Mouse (Mus musculus): Measurements from ENCODE around the gene Sema4g. TPM values are rescaled to one million over a fixed set of nuclear protein-coding genes. Genes with fewer than 3 reads are reported as not detected.

The Sema4g gene
- polyA plus RNA-seq, 1 experiment from 2014 or later = 11.3 TPM

GRCm38 (mm10) chr19:45007021-45007420, 18.1 kb downstream of the Sema4g start:
- Histone ChIP-seq H3K4me2 (ENCODE audit: low read depth, low read length) (peak overlapping the region; percentile 88), H3K4me3 (ENCODE audit: low read depth, low read length) (peak overlapping the region; percentile 95), H3K27ac (ENCODE audit: low read depth) (peak overlapping the region; percentile 66), H3K4me1 (ENCODE audit: insufficient read depth) (peaks cover 20% of the 10 kb centered on the region), H3K27me3 (ENCODE audit: insufficient read depth, low read length) (no peaks in the 10 kb centered on the region), H3K9ac (replicated peaks) (peak overlapping the region; percentile 92), H3K36me3 (replicated peaks; ENCODE audit: insufficient read depth, low read length) (peaks cover 30% of the 10 kb centered on the region), H3K9me3 (ENCODE audit: low read length) (no peaks in the 10 kb centered on the region)
- TF ChIP-seq EP300 (IDR thresholded peaks at IDR 0.05; ENCODE audit: low read depth) (no peak), CTCF (IDR thresholded peaks at IDR 0.05; ENCODE audit: low read depth) (no peak)
- ATAC-seq (no peak), DNase-seq (peak; percentile 22)
- 29% methylated on average over 17 of the region's 17 CpGs for WGBS (ENCODE audit: insufficient replicate concordance)

- WGBS (ENCODE audit: insufficient replicate concordance) = 59% methylated on average over 20 of the region's 20 CpGs
- H3K9ac ChIP-seq (replicated peaks) = peak overlapping the region; percentile 92
- peak overlapping the region; percentile 95 for H3K4me3 ChIP-seq (ENCODE audit: low read depth, low read length)
- no peaks in the 10 kb centered on the region for H3K27me3 ChIP-seq (ENCODE audit: insufficient read depth, low read length)
- peaks cover 20% of the 10 kb centered on the region for H3K4me1 ChIP-seq (ENCODE audit: insufficient read depth)
- no peaks in the 10 kb centered on the region for H3K9me3 ChIP-seq (ENCODE audit: low read length)
- DNase-seq (peak; percentile 65), ATAC-seq (no peak)
- H3K27ac ChIP-seq (ENCODE audit: low read depth) = peak overlapping the region; percentile 66
- peak overlapping the region; percentile 88 for H3K4me2 ChIP-seq (ENCODE audit: low read depth, low read length)
- H3K36me3 ChIP-seq (replicated peaks; ENCODE audit: insufficient read depth, low read length) = peaks cover 35% of the 10 kb centered on the region
- TF ChIP-seq EP300 (IDR thresholded peaks at IDR 0.05; ENCODE audit: low read depth) = no peak
- no peak for TF ChIP-seq CTCF (IDR thresholded peaks at IDR 0.05; ENCODE audit: low read depth)
Observed at GRCm38 (mm10) chr19:45007425-45008191, 18.7 kb downstream of the Sema4g start.

GRCm38 (mm10) chr19:45010646-45011045, 21.7 kb downstream of the Sema4g start:
- TF ChIP-seq EP300 (IDR thresholded peaks at IDR 0.05; ENCODE audit: low read depth) (no peak), CTCF (IDR thresholded peaks at IDR 0.05; ENCODE audit: low read depth) (no peak)
- H3K9ac ChIP-seq (replicated peaks) = no peak overlapping the region
- no peak overlapping the region for H3K4me3 ChIP-seq (ENCODE audit: low read depth, low read length)
- ATAC-seq (no peak), DNase-seq (no peak)
- H3K4me2 ChIP-seq (ENCODE audit: low read depth, low read length) = no peak overlapping the region
- WGBS (ENCODE audit: insufficient replicate concordance) = 76% methylated on average over 4 of the region's 4 CpGs
- no peaks in the 10 kb centered on the region for H3K27me3 ChIP-seq (ENCODE audit: insufficient read depth, low read length)
- no peak overlapping the region for H3K27ac ChIP-seq (ENCODE audit: low read depth)
- H3K4me1 ChIP-seq (ENCODE audit: insufficient read depth) = peaks cover 36% of the 10 kb centered on the region
- H3K9me3 ChIP-seq (ENCODE audit: low read length) = no peaks in the 10 kb centered on the region
- H3K36me3 ChIP-seq (replicated peaks; ENCODE audit: insufficient read depth, low read length) = peaks cover 25% of the 10 kb centered on the region

GRCm38 (mm10) chr19:45012219-45012618, 23.3 kb downstream of the Sema4g start:
- H3K4me3 ChIP-seq (ENCODE audit: low read depth, low read length) = no peak overlapping the region
- ATAC-seq (no peak), DNase-seq (no peak)
- H3K4me2 ChIP-seq (ENCODE audit: low read depth, low read length) = no peak overlapping the region
- H3K9ac ChIP-seq (replicated peaks) = no peak overlapping the region
- TF ChIP-seq EP300 (IDR thresholded peaks at IDR 0.05; ENCODE audit: low read depth) = no peak
- no peaks in the 10 kb centered on the region for H3K27me3 ChIP-seq (ENCODE audit: insufficient read depth, low read length)
- WGBS (ENCODE audit: insufficient replicate concordance) = 85% methylated on average over 8 of the region's 8 CpGs
- H3K36me3 ChIP-seq (replicated peaks; ENCODE audit: insufficient read depth, low read length) = peaks cover 25% of the 10 kb centered on the region
- no peak overlapping the region for H3K27ac ChIP-seq (ENCODE audit: low read depth)
- H3K4me1 ChIP-seq (ENCODE audit: insufficient read depth) = peaks cover 44% of the 10 kb centered on the region
- H3K9me3 ChIP-seq (ENCODE audit: low read length) = no peaks in the 10 kb centered on the region

GRCm38 (mm10) chr19:45012636-45013035, 23.7 kb downstream of the Sema4g start:
- 55% methylated on average over 6 of the region's 6 CpGs for WGBS (ENCODE audit: insufficient replicate concordance)

GRCm38 (mm10) chr19:45013581-45014225, 24.8 kb downstream of the Sema4g start:
- Histone ChIP-seq H3K4me3 (ENCODE audit: low read depth, low read length) (no peak overlapping the region), H3K27me3 (ENCODE audit: insufficient read depth, low read length) (no peaks in the 10 kb centered on the region), H3K4me1 (ENCODE audit: insufficient read depth) (peaks cover 36% of the 10 kb centered on the region), H3K9me3 (ENCODE audit: low read length) (no peaks in the 10 kb centered on the region), H3K4me2 (ENCODE audit: low read depth, low read length) (peak overlapping the region; percentile 91; the same call in 1 of the 2 replicates), H3K27ac (ENCODE audit: low read depth) (peak overlapping the region; percentile 87), H3K9ac (replicated peaks) (no peak overlapping the region), H3K36me3 (replicated peaks; ENCODE audit: insufficient read depth, low read length) (peaks cover 25% of the 10 kb centered on the region)
- no peak for ATAC-seq
- DNase-seq = no peak
- WGBS (ENCODE audit: insufficient replicate concordance) = 48% methylated on average over 6 of the region's 6 CpGs
- TF ChIP-seq EP300 (IDR thresholded peaks at IDR 0.05; ENCODE audit: low read depth) = no peak
- no peak for TF ChIP-seq CTCF (IDR thresholded peaks at IDR 0.05; ENCODE audit: low read depth)

More at GRCm38 (mm10) chr19:45012636-45013035, 23.7 kb downstream of the Sema4g start:
- H3K4me1 ChIP-seq (ENCODE audit: insufficient read depth) = peaks cover 41% of the 10 kb centered on the region
- no peak overlapping the region for H3K4me3 ChIP-seq (ENCODE audit: low read depth, low read length)
- H3K36me3 ChIP-seq (replicated peaks; ENCODE audit: insufficient read depth, low read length) = peaks cover 25% of the 10 kb centered on the region
- H3K9me3 ChIP-seq (ENCODE audit: low read length) = no peaks in the 10 kb centered on the region
- ATAC-seq = no peak
- H3K27ac ChIP-seq (ENCODE audit: low read depth) = no peak overlapping the region
- H3K4me2 ChIP-seq (ENCODE audit: low read depth, low read length) = no peak overlapping the region
- H3K9ac ChIP-seq (replicated peaks) = no peak overlapping the region
- TF ChIP-seq EP300 (IDR thresholded peaks at IDR 0.05; ENCODE audit: low read depth) = no peak
- TF ChIP-seq CTCF (IDR thresholded peaks at IDR 0.05; ENCODE audit: low read depth) = peak; percentile 60
- no peak for DNase-seq
- H3K27me3 ChIP-seq (ENCODE audit: insufficient read depth, low read length) = no peaks in the 10 kb centered on the region

Measured in liver, postnatal 0 days (tissue).